Mouse (Mus musculus) C2C12 (cell line): ENCODE data around the gene Smg1.

Experiments used
- CEBPB ChIP-seq: IDR thresholded peaks from one replicate; pipeline ENCODE4 v1.6.1; 2011; ENCODE audit warnings: low read depth, mild to moderate bottlenecking, control low read depth, moderate library complexity
- CTCF ChIP-seq: IDR thresholded peaks from one replicate; pipeline ENCODE4 v1.5.1; 2011; ENCODE audit not compliant: control insufficient read depth, insufficient read depth, insufficient read length
- FOSL1 ChIP-seq: IDR thresholded peaks from one replicate; pipeline ENCODE4 v1.8.0; 2011; ENCODE audit warnings: mild to moderate bottlenecking, low read length; ENCODE audit not compliant: poor library complexity, insufficient read depth, severe bottlenecking
- MAX ChIP-seq: IDR thresholded peaks from one replicate; pipeline ENCODE4 v1.6.1; 2011; ENCODE audit warnings: mild to moderate bottlenecking, control low read depth
- MYOD1 ChIP-seq: IDR thresholded peaks from one replicate; pipeline ENCODE4 v1.6.1; 2011; ENCODE audit warnings: low read depth; ENCODE audit not compliant: control insufficient read depth, insufficient read length
- MYOG ChIP-seq: IDR thresholded peaks from one replicate; pipeline ENCODE4 v1.6.1; 2011; ENCODE audit not compliant: control insufficient read depth, insufficient read length; ENCODE audit errors: extremely low read depth
- USF1 ChIP-seq: IDR thresholded peaks from one replicate; pipeline ENCODE4 v1.6.1; 2011; ENCODE audit warnings: low read depth, mild to moderate bottlenecking, control low read depth, moderate library complexity

DNA sequence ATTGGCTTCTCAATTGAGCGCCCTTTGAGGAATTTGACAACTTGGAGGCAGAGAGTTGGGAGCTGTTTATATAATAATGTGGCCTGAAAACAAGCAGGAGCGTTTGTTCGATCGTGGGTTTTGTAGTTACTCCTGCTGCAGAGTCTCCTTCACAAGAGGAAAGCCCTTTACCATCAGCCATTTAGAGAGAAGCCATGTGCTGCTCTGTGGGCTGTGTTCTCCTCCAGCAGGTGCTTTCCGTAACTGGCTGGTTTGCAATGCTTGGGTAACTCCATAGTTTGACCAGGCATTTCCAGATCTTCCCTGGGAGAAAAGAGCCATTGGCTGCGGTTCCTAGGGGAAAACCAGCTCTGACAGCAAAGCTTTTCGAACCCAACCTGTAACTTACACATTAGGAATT, 30.7 kb upstream of the Smg1 start:
- TF ChIP-seq CEBPB (no peak), CTCF (no peak), MYOG (no peak), MAX (no peak), USF1 (no peak), MYOD1 (no peak), FOSL1 (no peak)
